Mouse (Mus musculus) stomach, postnatal 0 days (tissue): Measurements from ENCODE around the gene Dedd2.

Experiments
- CTCF ChIP-seq: IDR thresholded peaks from 2 replicates; pipeline ENCODE4 v1.5.1; 2016; ENCODE audit warnings: antibody characterized with exemption, low read depth, mild to moderate bottlenecking, moderate library complexity
- EP300 ChIP-seq: optimal IDR thresholded peaks from 2 replicates; pipeline ENCODE3; 2016; ENCODE audit warnings: antibody characterized with exemption

DNA sequence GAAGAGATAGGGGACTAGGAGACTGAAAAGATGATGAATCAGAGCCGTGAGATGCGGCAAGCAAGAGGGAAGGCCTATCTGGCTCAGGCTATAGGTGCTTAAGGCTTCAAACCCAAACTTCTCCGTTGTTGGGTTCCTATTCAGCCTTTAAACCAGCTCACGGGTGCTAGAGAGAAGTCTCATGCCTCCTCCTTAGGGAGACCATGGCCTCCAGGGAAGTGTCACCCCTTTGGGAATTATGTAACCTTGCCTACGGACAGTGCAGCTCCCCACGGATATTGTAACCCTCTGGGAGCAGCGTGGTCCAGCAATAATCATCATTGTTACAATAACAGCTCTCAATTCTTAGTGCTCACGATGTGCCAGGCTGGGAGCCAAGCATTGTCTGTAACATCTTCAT lies 31.4 kb upstream of the Dedd2 start:
- TF ChIP-seq CTCF (no peak), EP300 (no peak)
